Mouse (Mus musculus) lung, postnatal 0 days (tissue): ENCODE data around the gene Qdpr.

Experiments
- CTCF ChIP-seq: IDR thresholded peaks from 2 replicates; pipeline ENCODE4 v1.5.1; 2016; ENCODE audit warnings: antibody characterized with exemption, mild to moderate bottlenecking
- EP300 ChIP-seq: IDR thresholded peaks from 2 replicates; pipeline ENCODE4 v1.6.1; 2016; ENCODE audit warnings: antibody characterized with exemption, mild to moderate bottlenecking, control low read depth

GRCm38 (mm10) chr5:45449831-45450716 lies at the start of gene Qdpr:
- peak; percentile 32; the same call in 1 of the 2 replicates for TF ChIP-seq CTCF
- TF ChIP-seq EP300, result 0 out of 2 replicates have a peak, but pooled peaks have one; percentile 2
